Comparison of ENCODE assay signal across 25 mouse cellular contexts in the genomic region with DNA sequence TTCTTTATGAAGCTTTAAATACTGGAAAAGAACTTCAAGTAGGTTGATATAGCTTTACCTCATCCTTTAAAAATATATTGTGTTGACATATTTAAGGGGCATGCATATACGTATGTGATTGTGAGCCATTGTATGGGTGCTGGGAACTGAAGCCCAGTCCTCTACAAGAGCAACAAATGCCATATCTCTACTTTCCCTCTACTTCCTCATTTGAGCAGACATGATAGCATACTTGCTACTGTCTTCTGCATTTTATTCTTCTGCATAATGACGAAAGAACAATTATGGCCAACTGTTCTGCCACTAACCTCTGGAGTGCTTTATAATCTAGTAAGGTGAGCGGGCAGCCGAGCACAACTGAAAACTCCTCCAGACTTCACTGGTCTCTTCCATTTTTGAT. TPM values are rescaled to one million over a fixed set of nuclear protein-coding genes. Genes with fewer than 3 reads are reported as not detected.
DNase-seq lines count a peak whose midpoint lies in the region; ATAC-seq and TF ChIP-seq lines count a peak whose summit lies in the region.
"Had no signal": no experiment of that assay in that cellular context is flagged by ENCODE, and none has a peak within 500 bp of the region (broad histone marks: within the 10 kb centered on the region; RNA-seq: fewer than 3 reads in every experiment).

No protein-coding gene starts in this region.

- H3K9ac ChIP-seq in MEL (ENCODE audit: control insufficient read depth, low read depth, low read length, poor library complexity, severe bottlenecking): no peak overlapping the region
- no peak overlapping the region for H3K9ac ChIP-seq in liver, embryonic 11.5 days (ENCODE audit: low read depth, low read length)
- H3K9ac ChIP-seq: embryonic facial prominence, embryonic 12.5 days; forebrain, embryonic 13.5 days; forebrain, embryonic 15.5 days; forebrain, postnatal 0 days had no signal

- H3K27ac ChIP-seq in MEL (ENCODE audit: control insufficient read depth, low read depth, low read length): no peak overlapping the region
- no peak overlapping the region for H3K27ac ChIP-seq in liver, embryonic 11.5 days (ENCODE audit: low read depth, low read length)
- H3K27ac ChIP-seq: embryonic facial prominence, embryonic 10.5 days; embryonic facial prominence, embryonic 12.5 days; forebrain, embryonic 13.5 days; forebrain, embryonic 15.5 days had no signal

- 93% methylated on average over 4 of the region's 4 CpGs for WGBS in liver, embryonic 11.5 days

- DNase-seq in MEL (ENCODE audit: low read depth, low spot score): peak; percentile 50
- no peak for DNase-seq in layer of hippocampus, adult 11-12 months (ENCODE audit: low spot score)
- no peak for DNase-seq in gastrocnemius, postnatal 10 days
- no peak for DNase-seq in liver, embryonic 11.5 days (ENCODE audit: low spot score)
- DNase-seq: adrenal gland, adult 8-10 months; adrenal gland, postnatal 14 days; adrenal gland, postnatal 36 days; B cell, adult 2 months; cerebellum, adult 11-12 months; cerebellum, adult 2 months; cerebellum, adult 9-10 months; cerebellum, postnatal 10 days; cerebellum, postnatal 25 days; forebrain, postnatal 0 days had no signal

- no peaks in the 10 kb centered on the region for H3K36me3 ChIP-seq in MEL (ENCODE audit: control insufficient read depth in 1 of 2, insufficient read depth in 2 of 2, low read length in 2 of 2)
- no peaks in the 10 kb centered on the region for H3K36me3 ChIP-seq in liver, embryonic 11.5 days (ENCODE audit: control insufficient read depth, insufficient read depth, low read length)
- H3K36me3 ChIP-seq: embryonic facial prominence, embryonic 10.5 days; embryonic facial prominence, embryonic 12.5 days; forebrain, embryonic 15.5 days; G1E had no signal

- no peak for TF ChIP-seq RAD21 in MEL (IDR thresholded peaks at IDR 0.05; ENCODE audit: low read depth, low read length)

- 0 out of 4 replicates have a peak, but pooled peaks cover 0 to 3% of the 10 kb centered on the region in 2 experiments for H3K4me1 ChIP-seq in MEL (ENCODE audit: control insufficient read depth in 1 of 2, insufficient read depth in 2 of 2, low read length in 2 of 2)
- no peaks in the 10 kb centered on the region for H3K4me1 ChIP-seq in liver, embryonic 11.5 days (replicated peaks; ENCODE audit: control insufficient read depth, insufficient read depth, low read length)
- H3K4me1 ChIP-seq: embryonic facial prominence, embryonic 10.5 days; embryonic facial prominence, embryonic 12.5 days; forebrain, embryonic 13.5 days; forebrain, embryonic 15.5 days had no signal

- no peak overlapping the region for H3K4me3 ChIP-seq in MEL (ENCODE audit: control insufficient read depth in 1 of 2, insufficient read depth in 1 of 2, low read depth in 2 of 2, low read length in 2 of 2)
- H3K4me3 ChIP-seq in liver, embryonic 11.5 days (ENCODE audit: low read depth, low read length): no peak overlapping the region
- H3K4me3 ChIP-seq: embryonic facial prominence, embryonic 10.5 days; embryonic facial prominence, embryonic 12.5 days; forebrain, embryonic 13.5 days; forebrain, embryonic 15.5 days had no signal

- H3K27me3 ChIP-seq in MEL (ENCODE audit: control insufficient read depth in 1 of 2, insufficient read depth in 2 of 2, low read length in 2 of 2): no peaks in the 10 kb centered on the region
- no peaks in the 10 kb centered on the region for H3K27me3 ChIP-seq in liver, embryonic 11.5 days (replicated peaks; ENCODE audit: control insufficient read depth, insufficient read depth, low read length)
- H3K27me3 ChIP-seq: CH12.LX; embryonic facial prominence, embryonic 12.5 days; forebrain, embryonic 13.5 days; forebrain, embryonic 15.5 days; Patski had no signal

- no peak for TF ChIP-seq POLR2A in MEL (IDR thresholded peaks at IDR 0.05; ENCODE audit: control insufficient read depth in 1 of 2, insufficient read depth in 1 of 2, low read depth in 1 of 2, low read length in 2 of 2, poor library complexity in 1 of 2)

- H3K9me3 ChIP-seq in MEL (replicated peaks; ENCODE audit: insufficient read depth, low read length): no peaks in the 10 kb centered on the region
- no peaks in the 10 kb centered on the region for H3K9me3 ChIP-seq in liver, embryonic 11.5 days (ENCODE audit: control insufficient read depth, low read length)
- H3K9me3 ChIP-seq: embryonic facial prominence, embryonic 10.5 days; embryonic facial prominence, embryonic 12.5 days; forebrain, embryonic 13.5 days; forebrain, embryonic 15.5 days; G1E had no signal

- H3K79me2 ChIP-seq in MEL (ENCODE audit: control insufficient read depth, insufficient read depth, low read length, poor library complexity): no peaks in the 10 kb centered on the region

- peak; percentile 49 for ATAC-seq in granulocyte monocyte progenitor cell, adult 5-6 weeks (replicated peaks; ENCODE audit: poor library complexity, severe bottlenecking)
- ATAC-seq in megakaryocyte progenitor cell, adult 5-6 weeks (replicated peaks; ENCODE audit: poor library complexity): peak; percentile 43
- ATAC-seq in liver, embryonic 11.5 days (replicated peaks; ENCODE audit: low FRiP score): no peak
- ATAC-seq: activated CD4-positive, CD25-positive, alpha-beta regulatory T cell, adult 4 months; CD4-positive, CD25-positive, alpha-beta regulatory T cell, adult 4 months; forebrain, embryonic 13.5 days; forebrain, embryonic 15.5 days; forebrain, postnatal 0 days; Patski had no signal

- TF ChIP-seq EP300 in MEL (IDR thresholded peaks at IDR 0.05; ENCODE audit: low read depth in 1 of 2, low read length in 2 of 2): peak in 1 of 2 experiments; percentile 55; a peak in 3 of 4 replicates

- H3K4me2 ChIP-seq in liver, embryonic 11.5 days: no peak overlapping the region
- H3K4me2 ChIP-seq: embryonic facial prominence, embryonic 12.5 days; forebrain, embryonic 13.5 days; forebrain, embryonic 15.5 days had no signal

- TF ChIP-seq CTCF in MEL (IDR thresholded peaks at IDR 0.05 in 2 of 3, conservative IDR thresholded peaks at IDR 0.05 in 1 of 3; ENCODE audit: control insufficient read depth in 1 of 3, insufficient read depth in 1 of 3, low read depth in 2 of 3, low read length in 3 of 3, poor library complexity in 1 of 3, severe bottlenecking in 1 of 3): no peak

TF ChIP-seq in MEL, 35 proteins besides CTCF, POLR2A, EP300 and RAD21:
- no peak for TF ChIP-seq TAL1 (IDR thresholded peaks at IDR 0.05; ENCODE audit: low read length)
- TF ChIP-seq MAX (IDR thresholded peaks at IDR 0.05; ENCODE audit: low read length): no peak
- no peak for TF ChIP-seq BHLHE40 (IDR thresholded peaks at IDR 0.05; ENCODE audit: borderline replicate concordance, low read depth, low read length)
- TF ChIP-seq CHD1 (IDR thresholded peaks at IDR 0.05; ENCODE audit: low read depth, low read length): no peak
- TF ChIP-seq GATA1 (IDR thresholded peaks at IDR 0.05; ENCODE audit: low read depth, low read length): peak; percentile 60
- 0 out of 2 replicates have a peak, but pooled peaks have one; percentile 18 for TF ChIP-seq RCOR1 (IDR thresholded peaks at IDR 0.05; ENCODE audit: low read depth, low read length)
- no peak for TF ChIP-seq MAZ (IDR thresholded peaks at IDR 0.05; ENCODE audit: low read depth, low read length)
- peak; percentile 49; the same call in 1 of the 2 replicates for TF ChIP-seq ETS1 (IDR thresholded peaks at IDR 0.05; ENCODE audit: low read depth, low read length)
- no peak for TF ChIP-seq TBP (IDR thresholded peaks at IDR 0.05; ENCODE audit: low read depth, low read length)
- no peak for TF ChIP-seq NRF1 (IDR thresholded peaks at IDR 0.05; ENCODE audit: insufficient read depth, low read depth, low read length, poor library complexity, severe bottlenecking)
- peak; percentile 40; the same call in 1 of the 2 replicates for TF ChIP-seq ELF1 (IDR thresholded peaks at IDR 0.05; ENCODE audit: low read depth, low read length)

RNA-seq across cellular contexts. Expression of gene Btg1, which starts 15.1 kb away (rescaled TPM):
- total RNA-seq in MEL (2012; rRNA removed): 2.0 and 3.6 TPM in 2 replicates
- polyA plus RNA-seq in MEL (2012; ENCODE audit: insufficient read depth in 1 of 2, insufficient read length in 2 of 2, low read depth in 1 of 2, low replicate concordance in 2 of 2, missing spikeins in 1 of 2): 1 to 10 TPM in 1 of 2 experiments, not detected in 1; 4.8 TPM
- 19.0 and 20.0 TPM in 2 replicates for total RNA-seq in granulocyte monocyte progenitor cell, adult 5-6 weeks (2014; fragmentation: Nextera tagmentation)
- 31.1 and 32.4 TPM in 2 replicates for total RNA-seq in granulocyte monocyte progenitor cell, adult 5-6 weeks (2017)
- 35.2 and 37.5 TPM in 2 replicates for total RNA-seq in megakaryocyte progenitor cell, adult 5-6 weeks (2015)
- total RNA-seq in megakaryocyte progenitor cell, adult 5-6 weeks (2017): 31.5 and 34.6 TPM in 2 replicates
- 10 to 100 TPM; 39.6 to 45.7 TPM for total RNA-seq in gastrocnemius, postnatal 10 days (2021)
- polyA plus RNA-seq in liver, embryonic 11.5 days (2014; fragmentation: Nextera tagmentation; extraction: Ambion mirVana): 11.8 and 13.3 TPM in 2 replicates
